Mouse (Mus musculus) left cerebral cortex, adult 9 months (tissue): ENCODE measurements at regions not wholly inside any gene's neighbourhood (a gene's known extent, or its start where the extent isn't known, plus 50 kb on each side); places are given as distances from the start of the nearest gene placed in this dataset.

ENCODE experiments used
- DNase-seq, 2 experiments: peaks; one replicate each; pipeline ENCODE4 v3.0.0; 2022; ENCODE audit warnings: low spot score in 2 of 2

GRCm38 (mm10) chr6:19547589-19547988, 681.5 kb downstream of the Ankrd7 start:
- DNase-seq = no peak

- DNase-seq = peak in 1 of 2 experiments; percentile 3
Measured at GRCm38 (mm10) chr6:19551932-19552331, 685.8 kb downstream of the Ankrd7 start.

GRCm38 (mm10) chr6:19579421-19579820, 713.3 kb downstream of the Ankrd7 start:
- no peak for DNase-seq

- DNase-seq = no peak
Measured at GRCm38 (mm10) chr6:19579887-19580286, 713.8 kb downstream of the Ankrd7 start.
